Mouse (Mus musculus) midbrain, embryonic 15.5 days (tissue): Measurements from ENCODE around the gene Lrg1. TPM values are rescaled to one million over a fixed set of nuclear protein-coding genes. Genes with fewer than 3 reads are reported as not detected.
"Not testable (repeated sequence)": the region's sequence is repeated elsewhere in the genome, so short reads cannot be mapped to it uniquely, and the experiment has no call there.

Experiments
- ATAC-seq: fragments of 200-750 bp; cut with Nextera tagmentation; replicated peaks from 2 replicates; pipeline ENCODE4 v1.8.0; 2017; ENCODE audit warnings: moderate TSS enrichment
- H3K27ac ChIP-seq: fragments of 300-500 bp; sonication (generic); 2 replicates; pipeline ENCODE4 v1.5.1; 2015; ENCODE audit warnings: mild to moderate bottlenecking, inconsistent platforms
- H3K27me3 ChIP-seq: fragments of 300-500 bp; sonication (generic); replicated peaks from 2 replicates; pipeline ENCODE4 v1.6.1; 2015; ENCODE audit warnings: inconsistent platforms
- H3K36me3 ChIP-seq: fragments of 300-500 bp; sonication (generic); replicated peaks from 2 replicates; pipeline ENCODE4 v1.6.1; 2015; ENCODE audit warnings: inconsistent platforms
- H3K4me1 ChIP-seq: fragments of 300-500 bp; sonication (generic); 2 replicates; pipeline ENCODE4 v1.6.1; 2015; ENCODE audit warnings: inconsistent platforms
- H3K4me2 ChIP-seq: fragments of 300-500 bp; sonication (generic); 2 replicates; pipeline ENCODE4 v1.6.1; 2015; ENCODE audit warnings: inconsistent platforms, mild to moderate bottlenecking, moderate library complexity
- H3K4me3 ChIP-seq: fragments of 300-500 bp; sonication (generic); 2 replicates; pipeline ENCODE4 v1.5.1; 2015; ENCODE audit warnings: mild to moderate bottlenecking, inconsistent platforms
- H3K9ac ChIP-seq: fragments of 300-500 bp; sonication (generic); 2 replicates; pipeline ENCODE4 v1.6.1; 2015; ENCODE audit warnings: mild to moderate bottlenecking, inconsistent platforms
- H3K9me3 ChIP-seq: fragments of 300-500 bp; sonication (generic); 2 replicates; pipeline ENCODE4 v1.6.1; 2016; ENCODE audit warnings: inconsistent platforms
- WGBS: fragments of 180-500 bp; shearing (Covaris S2); methylation state at CpG from one replicate; pipeline ENCODE4 v1.1.7; 2015; ENCODE audit warnings: mixed read lengths; 5-methylcytosine and 5-hydroxymethylcytosine counted together
- polyA plus RNA-seq: library from polyadenylated mRNA; unstranded; fragments of >200 nt; fragmentation: Nextera tagmentation; extraction: Ambion mirVana; gene quantifications from 2 replicates; pipeline ENCODE4 v1.2.1, GENCODE M21; 2015

Lrg1 gene
- polyA plus RNA-seq, 1 experiment from 2014 or later, result 0.12 TPM

DNA sequence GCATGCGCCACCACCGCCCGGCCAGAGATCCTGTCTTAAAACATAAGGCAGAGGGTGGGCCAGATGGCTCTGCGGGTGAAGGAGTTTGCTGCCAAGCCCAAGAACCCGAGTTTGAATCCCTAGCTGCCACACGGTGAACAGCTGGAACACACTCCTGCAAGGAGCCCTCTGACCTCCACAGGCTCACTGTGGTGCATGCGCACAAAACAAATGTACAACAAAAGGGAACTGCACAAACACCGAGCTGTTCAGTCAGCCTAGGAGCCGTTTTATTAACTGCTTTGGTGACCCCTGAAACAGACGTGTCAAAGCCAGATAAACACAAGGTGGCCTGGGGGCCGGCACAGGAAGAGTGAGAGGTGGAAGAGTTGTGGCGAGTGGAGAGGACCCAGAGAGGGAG lies 2.4 kb downstream of the Lrg1 start:
- Histone ChIP-seq H3K27ac (no peak overlapping the region), H3K4me1 (peaks cover 6% of the 10 kb centered on the region), H3K4me2 (no peak overlapping the region), H3K9ac (no peak overlapping the region), H3K27me3 (peaks cover 55% of the 10 kb centered on the region), H3K36me3 (peaks cover 21% of the 10 kb centered on the region), H3K9me3 (peaks cover 7% of the 10 kb centered on the region; the same call in 1 of the 2 replicates), H3K4me3 (no peak overlapping the region)
- ATAC-seq, result no peak
- 42% methylated on average over 12 of the region's 12 CpGs for WGBS

DNA sequence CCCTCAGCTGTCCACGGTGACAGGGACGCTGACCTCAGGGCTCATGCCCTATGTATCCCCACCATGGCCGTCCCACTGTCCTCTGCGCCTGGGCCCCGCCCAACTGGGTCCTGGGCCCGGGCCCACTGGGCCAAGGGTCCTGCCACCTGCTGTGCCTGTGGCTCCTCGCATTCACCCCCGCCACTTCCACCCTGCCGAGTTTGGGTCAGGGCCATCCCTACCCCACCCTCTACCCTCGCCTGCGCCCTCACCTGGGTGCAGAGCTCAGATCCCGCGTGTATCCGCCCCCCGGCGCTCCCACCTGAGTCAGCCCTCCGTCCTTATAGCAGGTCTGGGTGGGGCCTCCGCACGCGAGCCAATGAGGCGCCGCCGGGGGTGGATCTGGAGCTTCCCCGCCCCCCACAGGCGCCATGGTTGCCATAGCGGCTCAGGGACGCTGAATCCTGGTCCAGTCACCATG lies 4.5 kb downstream of the Lrg1 start, which contains the start of gene Plin5:
Gene Plin5, minus strand, starts transcription at position 346 of the 460 bp plus-strand sequence.
- WGBS, result 1% methylated on average over 27 of the region's 27 CpGs
- Histone ChIP-seq H3K27ac (no peak within 1 kb of the TSS), H3K36me3 (no peaks in the 10 kb centered on the region), H3K9me3 (peaks cover 2% of the 10 kb centered on the region; the same call in 1 of the 2 replicates), H3K4me3 (peak within 1 kb of the TSS; percentile 27), H3K27me3 (peaks cover 42% of the 10 kb centered on the region), H3K4me1 (peaks cover 6% of the 10 kb centered on the region), H3K4me2 (peak within 1 kb of the TSS; percentile 48), H3K9ac (no peak within 1 kb of the TSS)
- 0 out of 2 replicates have a peak, but pooled peaks have one; percentile 27 for ATAC-seq

DNA sequence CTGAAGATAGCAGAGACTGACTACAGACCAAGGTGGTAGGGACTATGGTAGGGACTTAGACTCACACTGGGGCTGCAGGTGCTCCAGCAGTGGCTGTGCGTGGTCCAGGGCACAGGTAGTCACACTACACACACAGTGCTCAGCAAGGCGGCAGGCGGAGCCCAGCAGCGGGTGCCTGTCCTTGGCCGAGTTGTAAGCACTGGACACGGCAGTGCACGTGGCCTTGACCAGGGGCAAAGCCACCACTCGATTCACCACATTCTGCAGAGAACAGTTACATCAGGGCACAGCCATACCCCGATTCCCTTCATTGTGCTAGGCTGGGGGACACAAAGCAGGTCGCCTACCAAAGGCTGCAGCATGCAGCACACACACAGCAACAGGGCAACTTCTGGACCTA lies 5.6 kb downstream of the Lrg1 start:
- no peak for ATAC-seq
- no peak overlapping the region for H3K4me2 ChIP-seq
- 75% methylated on average over 10 of the region's 10 CpGs for WGBS
- no peak overlapping the region for H3K9ac ChIP-seq
- peaks cover 6% of the 10 kb centered on the region for H3K4me1 ChIP-seq
- H3K27ac ChIP-seq, result no peak overlapping the region
- H3K36me3 ChIP-seq, result no peaks in the 10 kb centered on the region
- H3K4me3 ChIP-seq, result no peak overlapping the region
- peaks cover 31% of the 10 kb centered on the region for H3K27me3 ChIP-seq
- no peaks in the 10 kb centered on the region for H3K9me3 ChIP-seq

DNA sequence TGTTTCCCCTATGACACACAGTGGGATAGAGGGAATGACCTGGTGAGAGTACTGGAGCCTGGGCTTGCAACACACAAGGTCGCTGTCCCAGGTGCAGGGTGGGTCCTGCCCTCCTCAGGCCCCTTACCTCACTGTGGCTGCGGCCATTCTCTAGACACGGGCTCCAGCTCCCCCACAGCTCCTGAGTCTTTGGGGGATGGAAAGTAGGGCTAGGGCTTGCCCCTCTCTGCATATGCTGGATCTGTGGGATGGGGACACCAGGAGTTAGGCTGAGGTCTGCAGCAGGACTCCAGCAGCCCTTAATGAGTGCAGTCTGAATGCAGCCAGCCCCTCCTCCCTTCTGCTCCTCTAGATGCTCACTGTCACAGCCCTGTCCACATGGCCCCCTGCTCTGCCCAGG lies 9.1 kb downstream of the Lrg1 start:
- H3K27ac ChIP-seq, result no peak overlapping the region
- no peaks in the 10 kb centered on the region for H3K36me3 ChIP-seq
- no peak overlapping the region for H3K4me3 ChIP-seq
- H3K4me2 ChIP-seq, result no peak overlapping the region
- no peaks in the 10 kb centered on the region for H3K27me3 ChIP-seq
- H3K4me1 ChIP-seq, result peaks cover 6% of the 10 kb centered on the region
- ATAC-seq, result no peak
- no peak overlapping the region for H3K9ac ChIP-seq
- no peaks in the 10 kb centered on the region for H3K9me3 ChIP-seq
- 73% methylated on average over 3 of the region's 3 CpGs for WGBS

DNA sequence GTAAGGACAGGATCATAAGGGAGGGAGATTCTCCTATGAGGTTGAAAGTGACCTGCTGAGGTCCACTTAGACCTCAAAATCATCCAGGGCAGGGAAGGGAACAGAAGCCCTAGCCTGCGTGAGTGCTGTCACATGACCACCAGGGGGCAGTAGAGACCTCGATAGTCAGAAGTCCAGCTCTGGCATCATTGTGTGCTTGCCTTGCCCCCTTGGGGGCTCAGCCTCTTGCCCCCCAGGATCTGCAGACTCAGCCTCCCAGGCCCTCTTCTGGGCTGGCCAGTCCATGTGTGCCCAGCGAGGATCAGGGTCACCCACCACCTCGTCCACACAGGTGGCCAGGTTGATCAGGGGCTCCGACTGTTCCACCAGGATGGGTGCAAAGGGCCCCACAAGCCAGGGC lies 9.9 kb downstream of the Lrg1 start:
- H3K27ac ChIP-seq, result no peak overlapping the region
- no peak overlapping the region for H3K4me2 ChIP-seq
- no peaks in the 10 kb centered on the region for H3K4me1 ChIP-seq
- 43% methylated on average over 5 of the region's 5 CpGs for WGBS
- H3K9me3 ChIP-seq, result no peaks in the 10 kb centered on the region
- no peaks in the 10 kb centered on the region for H3K27me3 ChIP-seq
- no peaks in the 10 kb centered on the region for H3K36me3 ChIP-seq
- H3K9ac ChIP-seq, result no peak overlapping the region
- H3K4me3 ChIP-seq, result no peak overlapping the region
- ATAC-seq, result peak; percentile 35

DNA sequence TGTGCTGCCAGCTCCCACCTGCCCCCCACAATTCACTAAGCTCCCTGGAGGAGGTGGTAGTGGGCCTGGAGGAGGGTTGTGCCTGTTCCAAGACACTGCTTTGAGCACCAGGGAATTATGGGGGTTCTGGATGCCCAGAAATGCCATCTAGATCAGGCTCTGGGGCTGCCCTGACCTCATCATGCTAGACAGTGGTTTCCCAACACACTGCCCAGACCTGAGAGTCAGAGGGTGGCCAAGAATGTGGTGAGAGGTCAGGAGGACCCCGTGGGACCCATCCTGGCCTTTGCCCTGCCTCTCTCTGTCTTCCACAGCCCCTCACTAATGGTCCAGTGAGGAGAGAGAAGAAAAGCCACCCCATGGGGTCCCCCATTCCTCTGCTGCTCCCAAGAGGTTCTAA lies 10.8 kb downstream of the Lrg1 start:
- no peaks in the 10 kb centered on the region for H3K4me1 ChIP-seq
- 42% methylated on average over 1 of the region's 1 CpGs for WGBS
- no peaks in the 10 kb centered on the region for H3K36me3 ChIP-seq
- no peaks in the 10 kb centered on the region for H3K9me3 ChIP-seq
- H3K4me2 ChIP-seq, result no peak overlapping the region
- no peak overlapping the region for H3K9ac ChIP-seq
- H3K4me3 ChIP-seq, result no peak overlapping the region
- H3K27ac ChIP-seq, result no peak overlapping the region
- no peaks in the 10 kb centered on the region for H3K27me3 ChIP-seq
- ATAC-seq, result no peak

DNA sequence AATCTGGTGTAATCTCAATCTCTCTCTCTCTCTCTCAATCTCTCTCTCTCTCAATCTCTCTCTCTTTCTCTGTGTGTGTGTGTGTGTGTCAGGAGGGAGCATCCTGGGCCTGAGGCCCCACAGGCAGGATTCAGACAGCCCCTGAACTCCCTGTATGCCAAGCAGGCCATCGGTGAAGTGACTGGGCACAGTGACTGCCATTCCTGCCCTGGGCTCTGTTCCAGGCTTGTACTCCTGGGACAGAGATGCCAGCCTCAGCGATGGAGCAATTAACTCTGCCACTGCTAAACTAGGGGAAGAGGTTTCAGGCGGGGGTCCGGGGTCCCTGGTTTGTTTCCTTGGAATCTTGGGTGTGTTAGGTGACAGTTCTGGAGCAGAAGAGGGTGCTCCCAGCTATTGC lies 11.2 kb downstream of the Lrg1 start:
- 64% methylated on average over 4 of the region's 4 CpGs for WGBS
- no peaks in the 10 kb centered on the region for H3K9me3 ChIP-seq
- ATAC-seq, result no peak
- no peaks in the 10 kb centered on the region for H3K36me3 ChIP-seq
- no peak overlapping the region for H3K27ac ChIP-seq
- H3K4me1 ChIP-seq, result no peaks in the 10 kb centered on the region
- H3K27me3 ChIP-seq, result no peaks in the 10 kb centered on the region
- H3K4me3 ChIP-seq, result no peak overlapping the region
- H3K4me2 ChIP-seq, result no peak overlapping the region
- H3K9ac ChIP-seq, result no peak overlapping the region

DNA sequence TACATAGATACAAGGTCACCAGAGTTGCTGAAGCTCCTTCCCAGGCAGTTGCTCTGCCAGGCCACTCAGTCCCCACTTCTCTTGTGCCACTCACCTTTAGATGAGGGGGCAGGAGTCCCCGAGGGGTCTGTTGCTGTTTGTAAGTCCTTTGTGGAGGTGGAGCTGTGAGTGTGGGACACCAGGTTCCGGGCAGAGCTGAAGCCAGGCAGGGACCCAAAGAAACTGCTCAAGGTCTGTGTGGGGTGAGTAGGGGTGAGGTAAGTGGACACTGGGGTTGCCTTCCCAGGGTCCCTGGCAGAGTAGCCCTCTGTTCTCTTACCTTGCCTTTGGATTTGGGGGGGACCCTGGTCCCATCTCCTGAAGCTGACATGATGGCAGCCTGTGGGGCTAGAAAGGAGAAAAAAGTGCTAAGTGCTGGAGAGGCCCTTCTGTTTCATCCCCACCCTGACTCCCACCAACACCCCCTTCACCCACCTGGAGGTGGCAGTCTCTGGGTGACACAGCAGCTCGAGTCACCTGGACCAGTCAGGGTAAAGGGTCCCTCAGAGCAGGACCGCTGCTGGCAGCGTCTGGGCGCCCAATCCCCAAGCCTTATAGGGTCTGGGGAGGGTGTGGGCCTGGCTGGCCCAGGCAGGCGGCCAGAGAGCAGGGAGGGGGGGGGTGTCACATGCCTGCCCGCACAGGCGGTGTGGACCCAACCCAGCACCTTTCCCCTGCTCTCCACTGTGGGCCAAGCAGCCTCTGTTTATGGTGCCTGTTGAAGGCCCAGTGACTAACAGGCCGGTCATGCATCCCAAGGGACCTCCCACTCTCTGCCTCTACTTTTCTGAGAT lies 12.4 kb downstream of the Lrg1 start, which contains the start of gene Plin4:
Gene Plin4, minus strand, starts transcription at position 585 of the 833 bp plus-strand sequence.
- Histone ChIP-seq H3K4me1 (no peaks in the 10 kb centered on the region), H3K9ac (no peak within 1 kb of the TSS), H3K4me2 (no peak within 1 kb of the TSS), H3K27ac (no peak within 1 kb of the TSS), H3K4me3 (no peak within 1 kb of the TSS), H3K27me3 (no peaks in the 10 kb centered on the region), H3K9me3 (no peaks in the 10 kb centered on the region), H3K36me3 (no peaks in the 10 kb centered on the region)
- 68% methylated on average over 10 of the region's 10 CpGs for WGBS
- ATAC-seq, result no peak

DNA sequence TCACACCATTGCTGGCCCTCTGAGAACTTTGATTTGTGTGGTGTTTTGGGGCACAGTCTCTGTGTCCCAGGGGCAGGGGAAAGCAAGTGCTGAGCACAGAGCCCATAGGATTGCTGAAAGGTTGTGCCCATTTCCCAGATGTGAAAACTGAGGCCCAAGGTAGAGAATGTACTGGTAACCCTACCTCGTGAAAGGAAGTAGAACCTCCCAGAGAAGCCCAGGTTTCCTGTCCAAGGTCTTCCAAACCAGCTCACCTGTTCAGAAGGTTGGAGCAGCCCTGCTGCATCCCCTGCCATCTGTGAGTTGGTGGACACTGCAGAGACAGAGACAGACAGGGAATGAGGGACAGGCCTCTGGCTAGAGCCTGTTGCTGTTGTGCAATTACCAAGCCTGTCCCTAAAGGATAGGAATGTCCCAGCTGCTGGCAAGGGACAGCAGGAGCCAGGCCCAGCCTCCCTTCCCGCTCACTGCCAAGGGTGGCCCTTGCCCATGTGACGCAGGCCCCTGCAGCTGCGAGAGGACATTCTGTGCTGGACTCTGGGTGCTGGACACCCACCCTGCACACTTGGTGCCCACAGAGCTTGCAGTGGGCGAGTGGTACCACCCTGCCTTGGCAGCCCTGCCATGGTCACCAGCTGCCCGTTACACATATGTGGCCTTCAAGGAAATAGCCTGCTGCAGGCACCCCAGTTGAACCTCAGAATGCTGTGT lies 13.3 kb downstream of the Lrg1 start:
- Histone ChIP-seq H3K4me1 (no peaks in the 10 kb centered on the region), H3K27ac (no peak overlapping the region), H3K4me2 (no peak overlapping the region), H3K9ac (no peak overlapping the region), H3K4me3 (no peak overlapping the region), H3K27me3 (no peaks in the 10 kb centered on the region), H3K9me3 (no peaks in the 10 kb centered on the region), H3K36me3 (no peaks in the 10 kb centered on the region)
- WGBS, result 88% methylated on average over 6 of the region's 6 CpGs
- no peak for ATAC-seq

DNA sequence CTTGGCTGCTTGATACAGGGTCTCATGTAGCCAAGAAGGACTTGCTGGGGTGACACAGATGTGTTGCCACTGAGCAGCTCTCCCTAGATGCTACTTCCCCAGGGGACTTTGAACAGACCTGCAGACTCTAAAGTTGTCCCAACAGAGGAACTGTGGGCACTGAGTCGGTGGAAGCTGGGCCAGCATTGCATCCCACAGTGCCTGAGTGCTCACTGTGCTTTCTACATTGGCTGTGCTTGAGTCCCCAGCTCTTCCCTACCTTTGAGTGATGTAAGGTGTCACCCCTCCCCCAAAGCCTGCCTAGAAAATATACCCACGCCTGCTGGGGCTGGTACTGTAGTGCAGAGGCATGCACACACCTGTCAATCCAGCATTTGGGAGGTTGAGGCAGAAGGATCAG lies 14.1 kb downstream of the Lrg1 start:
- Histone ChIP-seq H3K4me1 (no peaks in the 10 kb centered on the region), H3K9ac (no peak overlapping the region), H3K9me3 (no peaks in the 10 kb centered on the region), H3K27ac (no peak overlapping the region), H3K27me3 (no peaks in the 10 kb centered on the region), H3K4me2 (no peak overlapping the region), H3K4me3 (no peak overlapping the region), H3K36me3 (peaks cover 3% of the 10 kb centered on the region)
- no peak for ATAC-seq
- WGBS, result 69% methylated on average over 2 of the region's 2 CpGs

DNA sequence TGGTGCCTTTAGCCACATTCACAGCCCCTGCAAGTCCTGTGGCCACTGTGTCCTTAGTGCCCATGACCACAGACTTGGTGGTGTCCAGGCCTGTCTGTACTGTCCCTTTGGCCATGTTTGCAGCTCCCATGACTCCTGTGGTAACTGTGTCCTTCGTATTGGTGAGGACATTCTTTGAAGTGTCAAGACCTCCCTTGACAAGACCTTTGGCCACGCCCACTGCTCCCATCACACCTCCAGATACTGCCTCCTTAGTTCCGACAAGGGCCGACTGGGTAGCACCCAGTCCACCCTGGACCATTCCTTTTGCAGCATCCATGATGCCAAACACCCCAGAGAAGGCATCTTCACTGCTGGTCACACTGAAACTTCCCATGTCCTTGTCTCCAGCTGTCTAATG lies 14.8 kb downstream of the Lrg1 start:
- no peak overlapping the region for H3K4me2 ChIP-seq
- H3K9me3 ChIP-seq, result no peaks in the 10 kb centered on the region
- peaks cover 10% of the 10 kb centered on the region for H3K36me3 ChIP-seq
- H3K9ac ChIP-seq, result no peak overlapping the region
- no peaks in the 10 kb centered on the region for H3K4me1 ChIP-seq
- H3K27me3 ChIP-seq, result no peaks in the 10 kb centered on the region
- H3K27ac ChIP-seq, result no peak overlapping the region
- H3K4me3 ChIP-seq, result no peak overlapping the region
- ATAC-seq, result no peak
- WGBS, result 83% methylated on average over 4 of the region's 4 CpGs

DNA sequence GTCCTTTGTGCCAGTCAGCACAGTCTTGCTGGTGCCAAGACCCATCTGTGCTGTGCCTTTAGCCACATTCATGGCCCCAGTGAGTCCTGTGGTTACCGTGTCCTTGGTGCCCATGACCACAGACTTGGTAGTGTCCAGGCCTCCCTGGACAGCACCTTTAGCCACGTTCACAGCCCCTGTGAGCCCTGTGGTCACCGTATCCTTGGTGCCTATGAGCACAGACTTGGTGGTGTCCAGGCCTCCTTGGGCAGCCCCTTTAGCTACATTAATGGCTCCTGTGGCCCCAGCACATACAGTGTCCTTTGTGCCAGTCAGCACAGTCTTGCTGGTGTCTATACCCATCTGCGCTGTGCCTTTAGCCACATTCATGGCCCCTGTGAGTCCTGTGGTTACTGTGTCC lies 15.4 kb downstream of the Lrg1 start:
- H3K4me2 ChIP-seq, H3K4me1 ChIP-seq, ATAC-seq, H3K27ac ChIP-seq, H3K9me3 ChIP-seq, H3K9ac ChIP-seq, H3K4me3 ChIP-seq, H3K27me3 ChIP-seq: not testable (repeated sequence)
- 93% methylated on average over 4 of the region's 4 CpGs for WGBS
- H3K36me3 ChIP-seq, result peaks cover 13% of the 10 kb centered on the region
